Mouse (Mus musculus): ENCODE measurements at regions not wholly inside any gene's neighbourhood (a gene's known extent, or its start where the extent isn't known, plus 50 kb on each side); places are given as distances from the start of the nearest gene placed in this dataset.

DNA sequence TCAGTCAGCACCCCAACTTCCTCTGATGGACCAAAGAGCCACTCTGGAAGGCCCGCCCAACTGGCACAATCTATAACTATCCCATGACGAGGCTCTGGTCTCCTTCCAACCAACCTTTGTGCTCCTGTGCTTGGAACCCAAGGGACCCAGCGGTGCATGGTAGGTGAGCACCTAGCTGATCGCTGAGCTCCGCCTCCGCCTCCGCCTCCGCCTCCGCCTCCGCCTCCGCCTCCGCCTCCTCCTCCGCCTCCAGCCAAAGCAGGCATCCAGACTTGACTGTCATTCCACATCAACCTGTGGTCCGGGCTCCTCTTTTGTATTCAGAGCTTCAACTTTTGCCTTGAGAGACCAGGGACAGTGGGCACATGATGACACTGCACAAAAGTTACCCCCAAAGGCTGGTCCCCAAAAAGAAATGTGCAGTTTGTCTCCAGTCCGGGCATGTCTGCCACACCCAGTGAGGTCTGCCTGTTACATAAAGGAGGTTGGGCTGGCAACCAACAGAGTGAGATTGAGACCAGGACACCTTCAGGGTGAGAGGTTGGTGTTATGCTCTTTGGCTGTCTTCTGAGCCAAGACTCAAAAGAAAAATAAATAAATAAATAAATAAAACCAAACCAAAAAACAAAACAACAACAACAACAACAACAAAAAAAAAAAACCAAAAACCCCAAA lies 86.1 kb upstream of the Map3k1 start:
- Histone ChIP-seq H3K27ac (ENCODE audit: low read length) (no peak overlapping the region), H3K27me3 (ENCODE audit: control insufficient read depth, insufficient read depth, low read depth, low read length) (no peaks in the 10 kb centered on the region), H3K9me3 (replicated peaks; ENCODE audit: control insufficient read depth, low read length, poor library complexity, severe bottlenecking) (no peaks in the 10 kb centered on the region), H3K9ac (ENCODE audit: low read depth, low read length) (no peak overlapping the region), H3K4me3 (ENCODE audit: low read depth, low read length) (no peak overlapping the region), H3K36me3 (ENCODE audit: control insufficient read depth, insufficient read depth, low read length) (no peaks in the 10 kb centered on the region), H3K4me1 (ENCODE audit: control insufficient read depth, insufficient read depth, low read length) (no peaks in the 10 kb centered on the region), H3K4me2 (ENCODE audit: low read length) (no peak overlapping the region)
- no peak for ATAC-seq
- WGBS, result 72% methylated on average over 15 of the region's 15 CpGs

DNA sequence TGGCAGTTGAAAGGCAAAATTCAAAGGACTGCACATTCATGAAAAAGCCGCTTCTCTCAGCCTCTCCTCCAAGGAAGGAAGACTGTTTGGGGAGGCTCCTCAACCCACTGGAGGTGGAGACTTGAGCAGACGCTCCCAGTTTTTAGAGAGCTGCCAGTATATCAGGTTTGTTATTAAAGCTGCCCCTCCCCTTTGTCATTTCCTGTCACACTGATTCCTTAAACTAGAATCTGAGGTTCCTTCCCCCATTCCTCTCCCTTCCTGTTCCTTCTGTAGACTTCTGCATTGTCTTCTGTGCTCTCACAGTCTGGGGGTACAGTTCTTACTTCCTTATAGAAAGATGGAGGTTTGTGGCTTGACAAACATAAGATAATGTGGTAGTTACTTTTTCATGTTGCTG lies 87.5 kb upstream of the Map3k1 start:
- no peaks in the 10 kb centered on the region for H3K27me3 ChIP-seq (ENCODE audit: control insufficient read depth, insufficient read depth, low read depth, low read length)
- no peak overlapping the region for H3K4me3 ChIP-seq (ENCODE audit: low read depth, low read length)
- no peak for ATAC-seq
- H3K27ac ChIP-seq (ENCODE audit: low read length), result no peak overlapping the region
- 36% methylated on average over 2 of the region's 2 CpGs for WGBS
- H3K36me3 ChIP-seq (ENCODE audit: control insufficient read depth, insufficient read depth, low read length), result no peaks in the 10 kb centered on the region
- no peak overlapping the region for H3K4me2 ChIP-seq (ENCODE audit: low read length)
- H3K9me3 ChIP-seq (replicated peaks; ENCODE audit: control insufficient read depth, low read length, poor library complexity, severe bottlenecking), result no peaks in the 10 kb centered on the region
- H3K4me1 ChIP-seq (ENCODE audit: control insufficient read depth, insufficient read depth, low read length), result no peaks in the 10 kb centered on the region
- H3K9ac ChIP-seq (ENCODE audit: low read depth, low read length), result no peak overlapping the region

DNA sequence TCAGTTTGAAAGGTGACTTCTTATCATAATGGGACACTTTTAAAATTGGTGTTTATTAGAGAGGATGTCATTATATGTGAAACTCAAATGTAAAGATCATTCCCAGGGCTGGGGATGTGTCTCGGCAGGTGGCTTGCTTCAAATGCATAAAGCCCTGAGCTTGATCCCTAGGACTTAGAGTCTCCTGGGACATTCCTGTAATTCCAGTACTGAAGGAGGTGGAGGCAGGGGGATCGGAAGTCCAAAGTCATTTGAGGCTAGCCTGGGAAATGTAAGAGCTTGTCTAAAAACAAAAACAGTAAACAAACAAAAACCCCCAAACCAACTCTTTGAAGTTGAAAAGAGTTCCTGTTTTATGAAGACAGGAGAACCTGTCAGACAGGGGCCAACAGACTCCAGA lies 94.6 kb upstream of the Map3k1 start:
- Histone ChIP-seq H3K9me3 (replicated peaks; ENCODE audit: control insufficient read depth, low read length, poor library complexity, severe bottlenecking) (no peaks in the 10 kb centered on the region), H3K27ac (ENCODE audit: low read length) (no peak overlapping the region)

DNA sequence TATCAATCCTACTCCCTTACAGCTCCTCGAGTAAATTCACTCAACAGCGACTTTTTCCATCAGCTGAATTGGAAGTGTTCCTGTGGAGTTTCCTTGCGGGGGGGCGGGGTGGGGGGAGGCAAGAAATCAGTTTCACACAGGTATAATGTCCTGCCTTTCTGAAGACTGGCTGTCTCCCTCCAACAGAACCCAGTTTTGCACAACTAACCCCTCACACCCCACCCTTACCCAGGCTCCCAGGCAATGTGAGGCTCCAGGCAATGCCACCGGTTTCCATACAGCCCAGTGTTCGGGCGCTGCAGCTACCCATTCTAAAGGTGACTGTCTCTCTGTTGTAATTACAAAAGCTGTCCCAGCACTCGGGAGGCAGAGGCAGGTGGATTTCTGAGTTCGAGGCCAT lies 95.1 kb upstream of the Map3k1 start:
- no peaks in the 10 kb centered on the region for H3K9me3 ChIP-seq (replicated peaks; ENCODE audit: control insufficient read depth, low read length, poor library complexity, severe bottlenecking)
- 0 out of 2 replicates have a peak, but pooled peaks have one; percentile 49 for ATAC-seq
- no peak overlapping the region for H3K4me2 ChIP-seq (ENCODE audit: low read length)
- no peaks in the 10 kb centered on the region for H3K36me3 ChIP-seq (ENCODE audit: control insufficient read depth, insufficient read depth, low read length)
- no peak overlapping the region for H3K9ac ChIP-seq (ENCODE audit: low read depth, low read length)
- H3K4me3 ChIP-seq (ENCODE audit: low read depth, low read length), result no peak overlapping the region
- peaks cover 4% of the 10 kb centered on the region; the same call in 1 of the 2 replicates for H3K4me1 ChIP-seq (ENCODE audit: control insufficient read depth, insufficient read depth, low read length)
- no peaks in the 10 kb centered on the region for H3K27me3 ChIP-seq (ENCODE audit: control insufficient read depth, insufficient read depth, low read depth, low read length)
- no peak overlapping the region for H3K27ac ChIP-seq (ENCODE audit: low read length)
- WGBS, result 53% methylated on average over 9 of the region's 9 CpGs

More for the DNA sequence above, 94.6 kb upstream of the Map3k1 start:
- Histone ChIP-seq H3K36me3 (ENCODE audit: control insufficient read depth, insufficient read depth, low read length) (no peaks in the 10 kb centered on the region), H3K9ac (ENCODE audit: low read depth, low read length) (no peak overlapping the region), H3K4me2 (ENCODE audit: low read length) (no peak overlapping the region), H3K4me1 (ENCODE audit: control insufficient read depth, insufficient read depth, low read length) (peaks cover 4% of the 10 kb centered on the region; the same call in 1 of the 2 replicates), H3K27me3 (ENCODE audit: control insufficient read depth, insufficient read depth, low read depth, low read length) (no peaks in the 10 kb centered on the region), H3K4me3 (ENCODE audit: low read depth, low read length) (no peak overlapping the region)
- 41% methylated on average over 2 of the region's 2 CpGs for WGBS
- ATAC-seq, result no peak

DNA sequence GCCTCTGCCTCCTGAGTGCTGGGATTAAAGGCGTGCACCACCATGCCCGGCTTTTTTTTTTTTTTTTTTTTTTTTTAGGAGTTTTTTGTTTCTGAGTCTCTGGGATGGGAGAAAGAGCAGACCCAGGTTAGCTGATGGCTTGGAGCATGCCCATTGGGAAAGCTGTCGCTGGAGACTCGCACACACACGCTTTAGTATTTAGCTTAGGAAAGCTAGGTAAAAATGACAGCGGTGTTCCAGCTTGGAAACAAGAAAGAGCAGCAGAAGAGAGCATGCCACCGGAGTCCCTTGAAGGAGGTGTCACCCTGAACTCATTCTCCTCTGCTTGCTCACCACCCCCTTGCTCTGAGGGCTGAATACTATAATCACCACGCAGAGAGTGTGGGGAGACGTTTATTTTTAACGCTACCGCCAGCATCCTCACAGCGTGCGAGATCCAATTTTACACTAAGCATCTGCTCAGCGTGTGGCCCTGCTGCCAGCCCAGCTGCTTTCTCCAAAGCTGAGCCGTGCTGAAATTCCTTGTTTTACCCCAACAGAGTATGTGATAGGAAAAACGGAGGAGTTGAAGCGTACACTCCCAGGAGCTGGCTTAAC lies 95.9 kb upstream of the Map3k1 start:
- Histone ChIP-seq H3K4me3 (ENCODE audit: low read depth, low read length) (peak overlapping the region; percentile 13; the same call in 1 of the 2 replicates), H3K4me1 (ENCODE audit: control insufficient read depth, insufficient read depth, low read length) (peaks cover 4% of the 10 kb centered on the region; the same call in 1 of the 2 replicates), H3K36me3 (ENCODE audit: control insufficient read depth, insufficient read depth, low read length) (no peaks in the 10 kb centered on the region), H3K27me3 (ENCODE audit: control insufficient read depth, insufficient read depth, low read depth, low read length) (no peaks in the 10 kb centered on the region), H3K9ac (ENCODE audit: low read depth, low read length) (peak overlapping the region; percentile 7; the same call in 1 of the 2 replicates), H3K4me2 (ENCODE audit: low read length) (peak overlapping the region; percentile 43), H3K27ac (ENCODE audit: low read length) (peak overlapping the region; percentile 59), H3K9me3 (replicated peaks; ENCODE audit: control insufficient read depth, low read length, poor library complexity, severe bottlenecking) (no peaks in the 10 kb centered on the region)
- peak; percentile 84 for ATAC-seq
- WGBS, result 10% methylated on average over 15 of the region's 17 CpGs

DNA sequence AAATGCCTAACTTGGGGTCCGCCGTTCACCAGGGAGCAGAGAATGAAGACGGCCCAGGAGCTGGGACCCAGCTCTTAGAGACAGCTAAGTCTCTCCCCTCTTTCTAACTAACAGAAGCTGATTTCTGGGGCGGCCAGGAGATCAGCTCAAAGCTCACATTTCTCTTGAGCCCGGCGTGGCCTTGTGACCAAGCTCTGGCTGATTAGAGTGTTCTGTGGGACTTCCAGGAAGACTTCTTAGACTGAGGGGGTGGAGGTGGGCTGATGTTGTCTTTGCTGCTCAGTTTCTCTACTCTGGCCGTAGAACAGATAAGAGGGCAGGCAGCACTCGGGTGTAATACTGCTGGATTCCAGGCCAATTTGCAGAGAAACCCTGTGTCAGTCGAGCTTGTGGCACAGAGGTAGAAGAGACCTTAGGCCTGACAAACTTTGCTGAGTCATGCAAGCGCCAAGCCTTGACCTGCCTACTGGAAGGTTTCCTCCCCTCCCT lies 96.5 kb upstream of the Map3k1 start:
- no peaks in the 10 kb centered on the region for H3K36me3 ChIP-seq (ENCODE audit: control insufficient read depth, insufficient read depth, low read length)
- peak; percentile 55 for ATAC-seq
- H3K4me2 ChIP-seq (ENCODE audit: low read length), result peak overlapping the region; percentile 43
- H3K9me3 ChIP-seq (replicated peaks; ENCODE audit: control insufficient read depth, low read length, poor library complexity, severe bottlenecking), result no peaks in the 10 kb centered on the region
- peak overlapping the region; percentile 7; the same call in 1 of the 2 replicates for H3K9ac ChIP-seq (ENCODE audit: low read depth, low read length)
- 15% methylated on average over 10 of the region's 10 CpGs for WGBS
- no peaks in the 10 kb centered on the region for H3K27me3 ChIP-seq (ENCODE audit: control insufficient read depth, insufficient read depth, low read depth, low read length)
- H3K27ac ChIP-seq (ENCODE audit: low read length), result peak overlapping the region; percentile 59
- peaks cover 4% of the 10 kb centered on the region; the same call in 1 of the 2 replicates for H3K4me1 ChIP-seq (ENCODE audit: control insufficient read depth, insufficient read depth, low read length)
- H3K4me3 ChIP-seq (ENCODE audit: low read depth, low read length), result peak overlapping the region; percentile 13; the same call in 1 of the 2 replicates

DNA sequence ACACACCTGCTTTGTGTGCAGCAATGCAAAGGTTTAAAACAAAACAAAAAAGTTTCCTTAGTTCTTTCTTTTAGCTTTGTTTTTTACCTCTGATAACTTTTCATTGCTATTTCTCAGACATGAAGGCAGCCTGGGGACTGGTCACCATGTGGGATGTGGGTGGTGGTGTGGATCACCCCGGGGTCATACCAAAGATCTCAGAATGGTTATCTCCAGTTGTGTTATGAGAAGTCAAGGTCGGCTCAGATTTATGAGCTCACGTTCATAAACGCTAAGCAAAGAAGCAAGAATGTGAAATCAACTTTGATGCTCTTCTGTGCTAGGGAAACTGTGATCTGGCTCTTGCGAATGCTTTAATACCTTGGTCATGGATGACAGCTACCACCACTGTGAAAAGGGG lies 102.3 kb upstream of the Map3k1 start:
- Histone ChIP-seq H3K27ac (ENCODE audit: low read length) (no peak overlapping the region), H3K4me1 (ENCODE audit: control insufficient read depth, insufficient read depth, low read length) (no peaks in the 10 kb centered on the region), H3K9me3 (replicated peaks; ENCODE audit: control insufficient read depth, low read length, poor library complexity, severe bottlenecking) (no peaks in the 10 kb centered on the region), H3K9ac (ENCODE audit: low read depth, low read length) (no peak overlapping the region), H3K4me3 (ENCODE audit: low read depth, low read length) (no peak overlapping the region), H3K27me3 (ENCODE audit: control insufficient read depth, insufficient read depth, low read depth, low read length) (no peaks in the 10 kb centered on the region), H3K4me2 (ENCODE audit: low read length) (no peak overlapping the region), H3K36me3 (ENCODE audit: control insufficient read depth, insufficient read depth, low read length) (no peaks in the 10 kb centered on the region)
- ATAC-seq, result no peak
- 98% methylated on average over 5 of the region's 5 CpGs for WGBS

DNA sequence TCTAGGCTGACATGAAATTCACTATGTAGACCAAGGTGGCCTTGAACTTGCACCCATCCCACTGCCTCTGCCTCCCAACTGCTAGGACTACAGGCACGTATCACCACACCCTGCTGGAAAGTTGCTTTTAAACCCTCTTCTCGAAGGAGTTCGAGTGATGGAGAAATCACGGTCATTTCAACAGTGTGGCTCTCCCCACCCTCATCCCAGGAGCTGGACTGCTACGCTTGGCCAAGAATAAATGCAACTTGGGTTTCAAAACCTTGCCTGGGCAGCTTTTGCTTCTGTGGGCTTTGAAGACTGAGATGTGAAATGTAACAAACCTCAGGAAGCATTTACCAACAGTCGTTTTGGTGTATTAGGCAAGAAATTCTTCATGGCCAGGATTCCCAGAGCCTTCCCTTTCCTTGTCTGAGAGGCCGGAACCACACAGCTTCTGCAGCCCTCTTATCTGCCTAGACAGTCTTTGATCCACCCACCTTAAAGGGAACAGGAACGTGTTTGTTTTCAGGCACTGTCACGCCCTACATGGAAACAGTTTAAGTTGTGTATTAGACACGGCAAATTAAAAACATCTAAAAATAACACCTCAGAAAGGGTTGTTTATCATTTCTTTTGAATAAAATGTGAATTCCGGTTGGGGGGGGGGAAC lies 103.0 kb upstream of the Map3k1 start:
- Histone ChIP-seq H3K4me1 (ENCODE audit: control insufficient read depth, insufficient read depth, low read length) (no peaks in the 10 kb centered on the region), H3K4me2 (ENCODE audit: low read length) (no peak overlapping the region), H3K36me3 (ENCODE audit: control insufficient read depth, insufficient read depth, low read length) (no peaks in the 10 kb centered on the region), H3K27ac (ENCODE audit: low read length) (no peak overlapping the region), H3K27me3 (ENCODE audit: control insufficient read depth, insufficient read depth, low read depth, low read length) (no peaks in the 10 kb centered on the region), H3K9me3 (replicated peaks; ENCODE audit: control insufficient read depth, low read length, poor library complexity, severe bottlenecking) (no peaks in the 10 kb centered on the region), H3K9ac (ENCODE audit: low read depth, low read length) (no peak overlapping the region), H3K4me3 (ENCODE audit: low read depth, low read length) (no peak overlapping the region)
- WGBS, result 88% methylated on average over 11 of the region's 11 CpGs
- ATAC-seq, result no peak

Measured in midbrain, embryonic 16.5 days (tissue).